Mouse (Mus musculus): ENCODE measurements around the gene Rab11fip3.

GRCm38 (mm10) chr17:26089905-26090632, 20.7 kb upstream of the Rab11fip3 start, which contains the start of gene Decr2:
- TF ChIP-seq MAFK (IDR thresholded peaks at IDR 0.05; ENCODE audit: insufficient read depth, low read depth, low read length) = no peak
- TF ChIP-seq ZNF384 (IDR thresholded peaks at IDR 0.05; ENCODE audit: low read depth, low read length) = 0 out of 2 replicates have a peak, but pooled peaks have one; percentile 13
- no peak for TF ChIP-seq ZC3H11A (IDR thresholded peaks at IDR 0.05; ENCODE audit: borderline replicate concordance, low read depth, low read length)
- no peak for TF ChIP-seq CHD2 (IDR thresholded peaks at IDR 0.05; ENCODE audit: low read depth, low read length)
